Mouse (Mus musculus): Measurements from ENCODE around the gene Smox. TPM values are rescaled to one million over a fixed set of nuclear protein-coding genes. Genes with fewer than 3 reads are reported as not detected.
A peak's percentile ranks its signal among the peaks of the same experiment; 100 is the strongest.

The Smox gene
- polyA plus RNA-seq, 1 experiment from 2014 or later, result 51.9 TPM

DNA sequence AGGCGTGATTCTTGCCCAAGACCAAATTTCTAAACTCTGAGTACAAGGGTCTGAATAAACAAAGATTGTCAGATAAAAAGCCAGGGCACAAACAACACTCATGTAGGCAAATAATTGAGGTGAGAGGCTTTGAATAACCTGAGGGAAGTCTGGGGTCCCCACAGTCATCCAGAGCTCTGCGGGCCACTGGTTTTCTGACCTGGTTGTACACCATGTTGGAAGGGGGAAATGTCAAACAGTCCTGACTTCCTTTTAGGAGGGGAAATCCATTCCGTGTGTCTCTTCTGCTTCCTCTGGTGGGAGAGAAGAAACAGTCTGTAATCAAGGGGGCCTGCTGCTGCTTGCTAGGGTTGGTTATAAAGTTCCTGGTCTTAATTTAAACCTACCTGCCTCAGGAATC lies 5.2 kb upstream of the Smox start:
- Histone ChIP-seq H3K4me3 (replicated peaks) (no peak overlapping the region), H3K9ac (replicated peaks) (no peak overlapping the region), H3K27me3 (replicated peaks) (no peaks in the 10 kb centered on the region), H3K9me3 (replicated peaks) (no peaks in the 10 kb centered on the region), H3K4me1 (no peaks in the 10 kb centered on the region; the same call in 1 of the 2 replicates), H3K36me3 (no peaks in the 10 kb centered on the region), H3K4me2 (no peak overlapping the region), H3K27ac (replicated peaks) (no peak overlapping the region)
- no peak for ATAC-seq (ENCODE audit: low FRiP score)
- WGBS, result 90% methylated on average over 3 of the region's 3 CpGs

DNA sequence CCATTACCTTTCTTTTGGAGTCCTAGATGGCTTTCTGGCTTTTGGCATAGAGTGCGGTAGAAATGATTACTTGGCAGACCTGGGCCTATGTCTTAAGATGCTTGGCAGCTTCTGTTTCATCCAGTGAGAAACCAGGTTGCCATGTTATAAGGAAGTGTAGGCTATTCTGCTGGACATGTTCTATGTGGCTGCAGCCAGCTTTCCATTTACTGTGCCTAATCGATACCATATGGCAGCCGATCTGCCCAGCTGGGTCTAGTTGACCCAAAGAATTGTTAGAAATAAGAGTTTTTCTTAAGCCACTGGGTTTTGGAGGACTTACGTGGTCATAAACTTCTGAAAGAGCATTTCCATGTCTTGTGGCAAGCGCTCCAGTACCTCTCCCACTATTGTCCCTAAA lies 4.0 kb upstream of the Smox start:
- WGBS, result 92% methylated on average over 5 of the region's 5 CpGs
- Histone ChIP-seq H3K9ac (replicated peaks) (no peak overlapping the region), H3K9me3 (replicated peaks) (no peaks in the 10 kb centered on the region), H3K4me2 (no peak overlapping the region), H3K36me3 (no peaks in the 10 kb centered on the region), H3K4me3 (replicated peaks) (no peak overlapping the region), H3K4me1 (peaks cover 6% of the 10 kb centered on the region; the same call in 1 of the 2 replicates), H3K27me3 (replicated peaks) (no peaks in the 10 kb centered on the region), H3K27ac (replicated peaks) (no peak overlapping the region)
- ATAC-seq (ENCODE audit: low FRiP score), result no peak

DNA sequence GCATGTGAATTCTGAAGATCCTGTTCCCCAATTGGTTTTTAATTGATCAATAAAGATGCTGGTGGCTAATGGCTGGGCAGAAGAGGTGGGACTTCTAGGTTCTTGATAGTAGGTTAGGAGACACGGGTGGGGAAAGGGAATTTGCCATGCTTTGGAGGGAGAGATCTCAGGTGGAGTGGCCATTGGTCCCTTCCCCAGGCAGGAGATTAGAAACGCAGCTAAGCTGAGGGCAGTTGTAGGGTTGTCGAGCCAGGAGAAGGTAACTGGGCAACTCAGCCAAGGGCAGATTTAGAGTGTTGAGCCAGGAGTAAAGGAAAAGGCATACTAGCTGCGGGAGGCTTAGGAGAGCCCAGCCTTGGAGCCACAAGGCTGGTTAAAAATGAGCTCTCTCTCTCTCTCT lies 3.0 kb upstream of the Smox start:
- 76% methylated on average over 4 of the region's 4 CpGs for WGBS

GRCm38 (mm10) chr2:131488870-131489269 lies 2.4 kb upstream of the Smox start:
- no peak for ATAC-seq (ENCODE audit: low FRiP score)
- H3K36me3 ChIP-seq, result no peaks in the 10 kb centered on the region
- WGBS, result 83% methylated on average over 2 of the region's 2 CpGs
- no peaks in the 10 kb centered on the region for H3K9me3 ChIP-seq (replicated peaks)
- H3K4me3 ChIP-seq (replicated peaks), result no peak overlapping the region
- no peak overlapping the region for H3K4me2 ChIP-seq
- no peak overlapping the region for H3K27ac ChIP-seq (replicated peaks)
- H3K27me3 ChIP-seq (replicated peaks), result no peaks in the 10 kb centered on the region
- H3K9ac ChIP-seq (replicated peaks), result no peak overlapping the region
- H3K4me1 ChIP-seq, result peaks cover 21% of the 10 kb centered on the region

More for the DNA sequence above, 3.0 kb upstream of the Smox start:
- no peak overlapping the region for H3K27ac ChIP-seq (replicated peaks)
- ATAC-seq (ENCODE audit: low FRiP score), result no peak
- peaks cover 15% of the 10 kb centered on the region for H3K4me1 ChIP-seq
- no peaks in the 10 kb centered on the region for H3K27me3 ChIP-seq (replicated peaks)
- no peak overlapping the region for H3K9ac ChIP-seq (replicated peaks)
- no peaks in the 10 kb centered on the region for H3K9me3 ChIP-seq (replicated peaks)
- no peak overlapping the region for H3K4me3 ChIP-seq (replicated peaks)
- H3K4me2 ChIP-seq, result no peak overlapping the region
- H3K36me3 ChIP-seq, result no peaks in the 10 kb centered on the region

- no peaks in the 10 kb centered on the region for H3K9me3 ChIP-seq (replicated peaks)
- ATAC-seq (ENCODE audit: low FRiP score), result no peak
- no peak overlapping the region for H3K4me2 ChIP-seq
- no peak overlapping the region for H3K4me3 ChIP-seq (replicated peaks)
- peaks cover 26% of the 10 kb centered on the region for H3K4me1 ChIP-seq
- no peak overlapping the region for H3K9ac ChIP-seq (replicated peaks)
- H3K36me3 ChIP-seq, result no peaks in the 10 kb centered on the region
- H3K27me3 ChIP-seq (replicated peaks), result no peaks in the 10 kb centered on the region
- 59% methylated on average over 4 of the region's 4 CpGs for WGBS
- H3K27ac ChIP-seq (replicated peaks), result no peak overlapping the region
Observed at GRCm38 (mm10) chr2:131489591-131489990, 1.7 kb upstream of the Smox start.

DNA sequence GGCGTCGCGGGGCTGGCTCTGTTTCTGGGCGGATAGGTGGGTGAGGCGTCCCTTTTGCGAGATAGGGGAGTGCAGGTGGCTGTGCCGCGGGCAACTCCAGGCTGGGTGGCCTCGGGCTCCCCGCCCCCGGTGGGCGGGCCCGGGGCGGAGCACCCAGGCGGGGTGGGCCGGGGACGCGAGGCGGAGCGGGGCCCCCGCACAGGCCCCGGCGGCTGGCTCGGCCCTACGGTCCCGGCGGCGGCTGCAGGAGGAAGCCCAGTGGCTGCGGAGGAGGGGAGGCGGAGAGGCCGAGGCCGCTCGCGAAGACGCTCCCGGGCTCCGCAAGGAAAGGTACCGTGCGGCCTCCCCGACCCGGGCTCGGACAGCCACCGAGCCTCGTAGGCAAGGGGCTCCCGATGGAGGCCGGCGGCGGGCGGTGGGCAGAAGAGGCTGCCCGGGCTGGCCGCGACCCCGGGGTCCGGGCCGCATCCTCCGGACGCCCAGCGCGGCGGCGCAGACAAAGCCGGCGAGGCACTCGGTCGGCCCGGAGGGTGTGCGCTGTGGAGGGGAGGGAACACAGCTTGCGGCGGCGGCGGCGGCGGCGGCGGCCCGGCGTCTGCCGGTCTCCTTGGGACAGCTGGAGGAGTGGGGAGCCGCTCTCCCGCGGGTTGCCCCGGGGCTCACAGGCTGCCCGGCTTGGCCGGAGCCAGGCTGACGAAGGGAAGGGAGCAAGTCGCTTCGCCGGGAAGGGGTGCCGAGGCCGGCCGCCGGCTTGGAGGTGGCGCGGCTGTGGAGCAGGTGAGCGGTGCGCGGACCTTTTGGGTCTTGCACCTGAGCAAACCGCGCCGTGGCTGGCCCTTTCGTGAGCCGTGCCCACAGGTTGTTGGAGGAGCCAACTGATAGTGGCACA lies 655 bp downstream of the Smox start:
- Histone ChIP-seq H3K27ac (replicated peaks) (peak overlapping the region; percentile 83), H3K9ac (replicated peaks) (peak overlapping the region; percentile 96), H3K4me1 (peaks cover 38% of the 10 kb centered on the region), H3K9me3 (replicated peaks) (no peaks in the 10 kb centered on the region), H3K27me3 (replicated peaks) (no peaks in the 10 kb centered on the region), H3K36me3 (no peaks in the 10 kb centered on the region), H3K4me2 (peak overlapping the region; percentile 88), H3K4me3 (replicated peaks) (peak overlapping the region; percentile 97)
- peak; percentile 95 for ATAC-seq (ENCODE audit: low FRiP score)
- WGBS, result under 1% methylated on average over 77 of the region's 102 CpGs

GRCm38 (mm10) chr2:131492596-131493139 lies 1.4 kb downstream of the Smox start:
- H3K9me3 ChIP-seq (replicated peaks), result no peaks in the 10 kb centered on the region
- H3K4me1 ChIP-seq, result peaks cover 38% of the 10 kb centered on the region
- peak overlapping the region; percentile 97 for H3K4me3 ChIP-seq (replicated peaks)
- peak overlapping the region; percentile 88 for H3K4me2 ChIP-seq
- ATAC-seq (ENCODE audit: low FRiP score), result no peak
- peak overlapping the region; percentile 96 for H3K9ac ChIP-seq (replicated peaks)
- H3K27ac ChIP-seq (replicated peaks), result peak overlapping the region; percentile 83
- H3K36me3 ChIP-seq, result no peaks in the 10 kb centered on the region
- H3K27me3 ChIP-seq (replicated peaks), result no peaks in the 10 kb centered on the region
- 9% methylated on average over 10 of the region's 10 CpGs for WGBS

DNA sequence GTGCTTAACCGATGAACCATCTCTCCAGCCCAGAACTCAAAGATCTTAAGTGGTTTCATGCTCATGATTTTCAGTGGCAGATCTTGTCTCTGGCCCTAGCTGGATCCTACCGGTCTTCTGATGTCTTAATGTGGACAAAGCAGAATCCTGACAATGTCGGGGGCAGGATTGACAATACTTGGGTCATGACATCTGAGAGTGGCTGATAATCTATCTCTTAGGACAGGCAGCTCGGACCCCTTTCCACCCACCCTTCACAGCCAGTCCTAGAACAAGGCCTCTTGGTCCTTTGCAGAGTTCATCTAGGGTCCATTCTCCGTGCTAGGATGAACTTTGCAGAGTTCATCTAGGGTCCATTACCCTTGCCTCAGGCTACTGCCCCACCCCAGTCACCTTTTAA lies 2.1 kb downstream of the Smox start:
- Histone ChIP-seq H3K4me2 (peak overlapping the region; percentile 88), H3K27me3 (replicated peaks) (no peaks in the 10 kb centered on the region), H3K36me3 (no peaks in the 10 kb centered on the region), H3K4me3 (replicated peaks) (peak overlapping the region; percentile 97), H3K9ac (replicated peaks) (peak overlapping the region; percentile 96), H3K9me3 (replicated peaks) (no peaks in the 10 kb centered on the region), H3K27ac (replicated peaks) (no peak overlapping the region), H3K4me1 (peaks cover 40% of the 10 kb centered on the region)
- no peak for ATAC-seq (ENCODE audit: low FRiP score)
- WGBS, result 61% methylated on average over 5 of the region's 5 CpGs

DNA sequence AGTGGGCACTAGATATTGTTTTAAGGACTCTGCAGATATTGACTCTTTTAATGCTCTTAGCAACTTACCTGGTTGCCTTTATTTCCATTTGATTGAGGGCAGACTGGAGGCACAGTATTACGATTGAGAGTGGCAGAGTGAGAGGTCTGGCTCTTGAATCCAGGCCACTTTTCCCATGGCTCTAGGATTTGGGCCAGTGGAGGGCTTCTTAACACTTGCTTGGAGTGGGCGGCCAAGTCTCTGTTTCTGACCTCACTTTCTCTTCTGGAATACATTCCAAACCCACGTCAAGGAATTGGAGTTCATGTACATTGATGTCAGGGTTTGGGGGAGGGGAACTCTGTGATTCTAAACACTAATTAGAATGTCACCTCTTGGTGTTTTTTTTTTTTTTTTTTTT lies 4.0 kb downstream of the Smox start:
- Histone ChIP-seq H3K9me3 (replicated peaks) (no peaks in the 10 kb centered on the region), H3K9ac (replicated peaks) (no peak overlapping the region), H3K4me3 (replicated peaks) (no peak overlapping the region), H3K27ac (replicated peaks) (no peak overlapping the region), H3K4me2 (no peak overlapping the region), H3K27me3 (replicated peaks) (no peaks in the 10 kb centered on the region), H3K4me1 (peaks cover 50% of the 10 kb centered on the region), H3K36me3 (no peaks in the 10 kb centered on the region)
- no peak for ATAC-seq (ENCODE audit: low FRiP score)
- 75% methylated on average over 3 of the region's 3 CpGs for WGBS

DNA sequence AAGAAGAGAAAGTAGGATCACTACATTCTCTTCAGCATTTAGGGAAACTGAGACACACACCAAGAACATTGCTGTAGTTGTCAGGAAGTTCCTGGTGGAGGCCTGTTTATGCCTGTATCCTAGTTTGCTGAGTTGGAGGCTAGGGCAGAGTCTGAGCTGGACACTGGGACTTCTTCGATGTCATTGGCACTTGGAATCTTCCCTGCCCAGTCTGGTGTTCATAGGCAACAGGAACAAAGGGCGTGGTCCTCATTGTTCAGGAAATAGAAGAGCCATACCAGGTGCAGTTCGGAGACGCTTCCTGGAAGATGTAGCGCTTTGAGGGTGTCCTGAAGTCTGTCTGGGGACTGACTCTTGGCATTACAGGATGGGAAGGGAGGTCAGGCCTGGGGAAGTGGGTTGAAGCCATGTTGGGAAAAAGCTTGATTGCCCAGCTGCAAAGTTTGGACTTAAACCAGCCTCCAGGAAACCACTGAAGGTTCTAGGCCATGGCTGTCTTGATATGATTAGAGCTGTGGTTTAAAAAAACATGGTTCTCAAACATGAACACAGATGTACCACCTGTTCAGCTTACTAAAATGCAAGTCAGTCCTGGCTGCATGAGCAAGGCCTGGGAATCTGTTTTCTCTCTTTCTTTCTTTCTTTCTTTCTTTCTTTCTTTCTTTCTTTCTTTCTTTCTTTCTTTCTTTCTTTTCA lies 5.0 kb downstream of the Smox start:
- Histone ChIP-seq H3K4me3 (replicated peaks) (no peak overlapping the region), H3K27ac (replicated peaks) (no peak overlapping the region), H3K9me3 (replicated peaks) (no peaks in the 10 kb centered on the region), H3K4me2 (no peak overlapping the region), H3K4me1 (peaks cover 53% of the 10 kb centered on the region), H3K9ac (replicated peaks) (no peak overlapping the region), H3K36me3 (no peaks in the 10 kb centered on the region), H3K27me3 (replicated peaks) (no peaks in the 10 kb centered on the region)
- WGBS, result 92% methylated on average over 5 of the region's 5 CpGs
- no peak for ATAC-seq (ENCODE audit: low FRiP score)

GRCm38 (mm10) chr2:131497224-131497856 lies 6.0 kb downstream of the Smox start:
- Histone ChIP-seq H3K4me3 (replicated peaks) (no peak overlapping the region), H3K9me3 (replicated peaks) (no peaks in the 10 kb centered on the region), H3K4me1 (peaks cover 60% of the 10 kb centered on the region), H3K27me3 (replicated peaks) (no peaks in the 10 kb centered on the region), H3K27ac (replicated peaks) (no peak overlapping the region), H3K36me3 (no peaks in the 10 kb centered on the region), H3K4me2 (no peak overlapping the region), H3K9ac (replicated peaks) (no peak overlapping the region)
- ATAC-seq (ENCODE audit: low FRiP score), result no peak
- 93% methylated on average over 4 of the region's 4 CpGs for WGBS
